Mouse (Mus musculus): ENCODE results near the gene Cyp2c69. TPM values are rescaled to one million over a fixed set of nuclear protein-coding genes. Genes with fewer than 3 reads are reported as not detected.
"Not testable (repeated sequence)": the region's sequence is repeated elsewhere in the genome, so short reads cannot be mapped to it uniquely, and the experiment has no call there.

Gene Cyp2c69
- polyA plus RNA-seq (2015; fragmentation: Nextera tagmentation; extraction: Ambion mirVana): not detected in 2 replicates

- not testable (repeated sequence) for H3K27ac ChIP-seq (replicated peaks); H3K36me3 ChIP-seq; H3K4me1 ChIP-seq; H3K4me3 ChIP-seq; H3K27me3 ChIP-seq (replicated peaks); H3K9ac ChIP-seq; H3K9me3 ChIP-seq; H3K4me2 ChIP-seq; ATAC-seq (ENCODE audit: extremely low read depth, insufficient number of reproducible peaks, low FRiP score, low TSS enrichment)
- WGBS: 78% methylated on average over 3 of the region's 3 CpGs
Observed at GRCm38 (mm10) chr19:39886699-39887098, at the start of gene Cyp2c69. Gene Cyp2c69, minus strand, starts transcription at chr19:39886799.

- no peak for ATAC-seq (ENCODE audit: extremely low read depth, insufficient number of reproducible peaks, low FRiP score, low TSS enrichment)
- Histone ChIP-seq H3K27me3 (replicated peaks) (no peaks in the 10 kb centered on the region), H3K4me1 (no peaks in the 10 kb centered on the region), H3K4me3 (no peak overlapping the region), H3K36me3 (no peaks in the 10 kb centered on the region), H3K9me3 (peaks cover 17% of the 10 kb centered on the region), H3K9ac (no peak overlapping the region), H3K27ac (replicated peaks) (no peak overlapping the region), H3K4me2 (no peak overlapping the region)
- WGBS: 74% methylated on average over 2 of the region's 2 CpGs
Observed at GRCm38 (mm10) chr19:39935396-39935795, 48.8 kb upstream of the Cyp2c69 start.

GRCm38 (mm10) chr19:39930032-39930431 is 43.4 kb upstream of the Cyp2c69 start:
- Histone ChIP-seq H3K27me3 (replicated peaks) (no peaks in the 10 kb centered on the region), H3K9me3 (peaks cover 12% of the 10 kb centered on the region), H3K4me2 (no peak overlapping the region), H3K9ac (no peak overlapping the region), H3K4me3 (no peak overlapping the region), H3K36me3 (no peaks in the 10 kb centered on the region), H3K27ac (replicated peaks) (no peak overlapping the region), H3K4me1 (no peaks in the 10 kb centered on the region)
- ATAC-seq (ENCODE audit: extremely low read depth, insufficient number of reproducible peaks, low FRiP score, low TSS enrichment): no peak
- 63% methylated on average over 1 of the region's 1 CpGs for WGBS

GRCm38 (mm10) chr19:39901656-39902055 is 15.1 kb upstream of the Cyp2c69 start:
- Histone ChIP-seq H3K9ac (no peak overlapping the region), H3K4me1 (no peaks in the 10 kb centered on the region), H3K4me2 (no peak overlapping the region), H3K27ac (replicated peaks) (no peak overlapping the region), H3K36me3 (no peaks in the 10 kb centered on the region), H3K4me3 (no peak overlapping the region), H3K27me3 (replicated peaks) (no peaks in the 10 kb centered on the region), H3K9me3 (peaks cover 15% of the 10 kb centered on the region; the same call in 1 of the 2 replicates)
- ATAC-seq (ENCODE audit: extremely low read depth, insufficient number of reproducible peaks, low FRiP score, low TSS enrichment): no peak
- 81% methylated on average over 2 of the region's 2 CpGs for WGBS

GRCm38 (mm10) chr19:39890079-39890478 is 3.5 kb upstream of the Cyp2c69 start:
- WGBS: 69% methylated on average over 3 of the region's 3 CpGs
- not testable (repeated sequence) for H3K27ac ChIP-seq (replicated peaks); H3K9ac ChIP-seq; H3K9me3 ChIP-seq; ATAC-seq (ENCODE audit: extremely low read depth, insufficient number of reproducible peaks, low FRiP score, low TSS enrichment); H3K4me2 ChIP-seq; H3K4me1 ChIP-seq; H3K36me3 ChIP-seq; H3K27me3 ChIP-seq (replicated peaks); H3K4me3 ChIP-seq

GRCm38 (mm10) chr19:39866133-39866532 is 20.5 kb downstream of the Cyp2c69 start:
- Histone ChIP-seq H3K4me2 (no peak overlapping the region), H3K27ac (replicated peaks) (no peak overlapping the region), H3K27me3 (replicated peaks) (no peaks in the 10 kb centered on the region), H3K4me1 (no peaks in the 10 kb centered on the region), H3K4me3 (no peak overlapping the region), H3K9ac (no peak overlapping the region), H3K36me3 (no peaks in the 10 kb centered on the region), H3K9me3 (no peaks in the 10 kb centered on the region)
- WGBS: 51% methylated on average over 1 of the region's 1 CpGs
- no peak for ATAC-seq (ENCODE audit: extremely low read depth, insufficient number of reproducible peaks, low FRiP score, low TSS enrichment)

GRCm38 (mm10) chr19:39820931-39821330 is 65.7 kb downstream of the Cyp2c69 start:
- WGBS: 56% methylated on average over 2 of the region's 2 CpGs
- H3K9me3 ChIP-seq; H3K27me3 ChIP-seq (replicated peaks); H3K4me1 ChIP-seq; H3K9ac ChIP-seq; H3K27ac ChIP-seq (replicated peaks); H3K4me2 ChIP-seq; ATAC-seq (ENCODE audit: extremely low read depth, insufficient number of reproducible peaks, low FRiP score, low TSS enrichment); H3K36me3 ChIP-seq; H3K4me3 ChIP-seq: not testable (repeated sequence)

GRCm38 (mm10) chr19:39816400-39816799 is 70.2 kb downstream of the Cyp2c69 start:
- 76% methylated on average over 1 of the region's 1 CpGs for WGBS
- H3K9me3 ChIP-seq; H3K27me3 ChIP-seq (replicated peaks); H3K27ac ChIP-seq (replicated peaks); H3K4me2 ChIP-seq; ATAC-seq (ENCODE audit: extremely low read depth, insufficient number of reproducible peaks, low FRiP score, low TSS enrichment); H3K36me3 ChIP-seq; H3K9ac ChIP-seq; H3K4me1 ChIP-seq; H3K4me3 ChIP-seq: not testable (repeated sequence)

- H3K4me3 ChIP-seq; H3K9me3 ChIP-seq; H3K9ac ChIP-seq; H3K27me3 ChIP-seq (replicated peaks); H3K36me3 ChIP-seq; ATAC-seq (ENCODE audit: extremely low read depth, insufficient number of reproducible peaks, low FRiP score, low TSS enrichment); H3K4me1 ChIP-seq; H3K27ac ChIP-seq (replicated peaks); H3K4me2 ChIP-seq: not testable (repeated sequence)
- WGBS: 62% methylated on average over 4 of the region's 4 CpGs
Observed at GRCm38 (mm10) chr19:39815991-39816390, 70.6 kb downstream of the Cyp2c69 start.

GRCm38 (mm10) chr19:39812714-39813113 is 73.9 kb downstream of the Cyp2c69 start, which contains the start of gene Cyp2c40:
Gene Cyp2c40, minus strand, starts transcription at chr19:39812814.
- not testable (repeated sequence) for H3K9ac ChIP-seq; H3K27me3 ChIP-seq (replicated peaks); H3K36me3 ChIP-seq; H3K9me3 ChIP-seq; ATAC-seq (ENCODE audit: extremely low read depth, insufficient number of reproducible peaks, low FRiP score, low TSS enrichment); H3K4me1 ChIP-seq; H3K4me2 ChIP-seq; H3K4me3 ChIP-seq; H3K27ac ChIP-seq (replicated peaks)
- WGBS: 81% methylated on average over 3 of the region's 3 CpGs

Measured in heart, embryonic 13.5 days (tissue).